Mouse (Mus musculus) CH12.LX (cell line): ENCODE measurements at regions not wholly inside any gene's neighbourhood (a gene's known extent, or its start where the extent isn't known, plus 50 kb on each side); places are given as distances from the start of the nearest gene placed in this dataset.

Source experiments
- ZC3H11A ChIP-seq: IDR thresholded peaks from 2 replicates; pipeline ENCODE4 v1.6.1; 2012; ENCODE audit warnings: low read depth, mild to moderate bottlenecking, inconsistent platforms, low read length, improper control_type of control experiment
- ZNF384 ChIP-seq: IDR thresholded peaks from 2 replicates; pipeline ENCODE4 v1.6.1; 2012; ENCODE audit warnings: low read depth, low read length, improper control_type of control experiment, inconsistent platforms

DNA sequence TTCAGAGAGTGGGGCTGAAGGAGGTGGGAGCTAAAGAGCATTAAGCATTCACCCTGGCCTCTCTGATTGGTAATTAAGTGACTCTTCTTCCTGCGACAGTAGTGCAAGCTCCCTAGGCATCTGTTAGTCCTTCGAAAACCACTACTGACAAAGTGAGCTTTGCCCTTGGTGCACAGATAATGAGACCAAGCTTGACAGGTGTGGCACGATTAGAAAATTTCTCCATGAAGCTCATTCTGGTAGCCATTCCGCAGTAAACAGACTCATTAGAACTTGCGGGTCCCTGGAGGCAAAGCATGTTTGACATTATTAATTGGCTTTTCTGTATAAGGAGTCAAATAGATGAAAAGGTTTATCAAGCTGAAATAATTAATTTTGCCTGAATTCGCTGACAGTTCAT is 285.8 kb downstream of the Insig2 start:
- no peak for TF ChIP-seq ZC3H11A
- no peak for TF ChIP-seq ZNF384
